Mouse (Mus musculus) ES-Bruce4 (cell line): ENCODE measurements around the gene Gm3776.

ENCODE experiments used
- CTCF ChIP-seq: IDR thresholded peaks from one replicate; pipeline ENCODE4 v1.8.1; 2011; ENCODE audit warnings: low read depth, low read length
- POLR2A ChIP-seq: IDR thresholded peaks from one replicate; pipeline ENCODE4 v1.8.1; 2011; ENCODE audit warnings: low read length; ENCODE audit not compliant: insufficient read depth

DNA sequence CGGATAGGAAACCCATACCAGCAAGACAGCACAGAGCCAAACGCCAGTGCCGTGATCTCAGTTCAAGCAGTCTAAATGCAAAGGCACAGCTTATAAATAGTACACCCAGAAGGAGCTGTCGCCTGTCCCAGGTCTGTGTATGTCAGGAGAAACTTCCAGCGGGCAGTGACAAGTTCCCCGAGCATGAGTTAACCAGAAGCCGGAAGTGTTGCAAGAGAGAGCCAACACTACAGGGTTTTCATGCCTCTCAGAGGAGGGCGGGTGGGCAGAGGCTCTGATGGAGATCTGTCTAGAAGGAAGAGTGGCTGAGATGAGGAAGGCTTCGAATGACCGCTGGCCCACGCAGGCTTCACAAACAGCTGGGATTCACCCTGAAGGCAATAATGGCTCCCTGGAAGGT lies 31.6 kb upstream of the Gm3776 start:
- TF ChIP-seq POLR2A = no peak
- no peak for TF ChIP-seq CTCF
